Mouse (Mus musculus): ENCODE data around the gene Cry2. TPM values are rescaled to one million over a fixed set of nuclear protein-coding genes. Genes with fewer than 3 reads are reported as not detected.
A peak's percentile ranks its signal among the peaks of the same experiment; 100 is the strongest.

The Cry2 gene
- polyA plus RNA-seq, 1 experiment from 2014 or later = 49.0 TPM

- H3K27ac ChIP-seq = no peak overlapping the region
These were observed 8.7 kb upstream of the Cry2 start for GRCm38 (mm10) chr2:92442419-92443001.

GRCm38 (mm10) chr2:92440432-92440831 lies 6.6 kb upstream of the Cry2 start:
- H3K4me1 ChIP-seq = 0 out of 2 replicates have a peak, but pooled peaks cover 3% of the 10 kb centered on the region
- H3K27ac ChIP-seq = no peak overlapping the region
- no peaks in the 10 kb centered on the region for H3K27me3 ChIP-seq (replicated peaks)
- WGBS = 65% methylated on average over 6 of the region's 6 CpGs
- no peak overlapping the region for H3K4me2 ChIP-seq
- H3K4me3 ChIP-seq = no peak overlapping the region
- ATAC-seq (replicated peaks) = no peak
- H3K36me3 ChIP-seq (replicated peaks) = no peaks in the 10 kb centered on the region
- no peaks in the 10 kb centered on the region for H3K9me3 ChIP-seq
- no peak overlapping the region for H3K9ac ChIP-seq

More at GRCm38 (mm10) chr2:92442419-92443001, 8.7 kb upstream of the Cry2 start:
- Histone ChIP-seq H3K4me1 (0 out of 2 replicates have a peak, but pooled peaks cover 3% of the 10 kb centered on the region), H3K9ac (no peak overlapping the region), H3K36me3 (replicated peaks) (no peaks in the 10 kb centered on the region), H3K4me3 (no peak overlapping the region), H3K9me3 (no peaks in the 10 kb centered on the region), H3K27me3 (replicated peaks) (no peaks in the 10 kb centered on the region), H3K4me2 (no peak overlapping the region)
- peak; percentile 53; the same call in 1 of the 2 replicates for ATAC-seq (replicated peaks)
- 70% methylated on average over 12 of the region's 12 CpGs for WGBS

- 61% methylated on average over 3 of the region's 3 CpGs for WGBS
- 0 out of 2 replicates have a peak, but pooled peaks cover 4% of the 10 kb centered on the region for H3K27me3 ChIP-seq (replicated peaks)
- H3K36me3 ChIP-seq (replicated peaks) = no peaks in the 10 kb centered on the region
- H3K4me2 ChIP-seq = no peak overlapping the region
- peaks cover 10% of the 10 kb centered on the region for H3K4me1 ChIP-seq
- no peaks in the 10 kb centered on the region for H3K9me3 ChIP-seq
- H3K9ac ChIP-seq = no peak overlapping the region
- H3K4me3 ChIP-seq = no peak overlapping the region
- no peak for ATAC-seq (replicated peaks)
- no peak overlapping the region for H3K27ac ChIP-seq
These were observed 4.7 kb upstream of the Cry2 start for GRCm38 (mm10) chr2:92438567-92438966.

GRCm38 (mm10) chr2:92437875-92438274 lies 4.0 kb upstream of the Cry2 start:
- WGBS = 1% methylated on average over 5 of the region's 5 CpGs
- no peaks in the 10 kb centered on the region for H3K9me3 ChIP-seq
- 0 out of 2 replicates have a peak, but pooled peaks cover 4% of the 10 kb centered on the region for H3K27me3 ChIP-seq (replicated peaks)
- H3K4me2 ChIP-seq = peak overlapping the region; percentile 46
- H3K36me3 ChIP-seq (replicated peaks) = no peaks in the 10 kb centered on the region
- H3K27ac ChIP-seq = no peak overlapping the region
- H3K9ac ChIP-seq = no peak overlapping the region
- ATAC-seq (replicated peaks) = no peak
- peaks cover 13% of the 10 kb centered on the region for H3K4me1 ChIP-seq
- peak overlapping the region; percentile 20; the same call in 1 of the 2 replicates for H3K4me3 ChIP-seq

- Histone ChIP-seq H3K9ac (no peak overlapping the region), H3K4me3 (no peak overlapping the region), H3K4me1 (peaks cover 18% of the 10 kb centered on the region), H3K36me3 (replicated peaks) (no peaks in the 10 kb centered on the region), H3K4me2 (no peak overlapping the region), H3K27me3 (replicated peaks) (0 out of 2 replicates have a peak, but pooled peaks cover 4% of the 10 kb centered on the region), H3K9me3 (no peaks in the 10 kb centered on the region), H3K27ac (no peak overlapping the region)
- no peak for ATAC-seq (replicated peaks)
- WGBS = 83% methylated on average over 4 of the region's 4 CpGs
These were observed 3.5 kb upstream of the Cry2 start for GRCm38 (mm10) chr2:92437366-92437765.

GRCm38 (mm10) chr2:92435023-92435422 lies 1.2 kb upstream of the Cry2 start:
- Histone ChIP-seq H3K27ac (peak overlapping the region; percentile 77; the same call in 1 of the 2 replicates), H3K4me2 (peak overlapping the region; percentile 83), H3K27me3 (replicated peaks) (0 out of 2 replicates have a peak, but pooled peaks cover 4% of the 10 kb centered on the region), H3K4me3 (peak overlapping the region; percentile 94; the same call in 1 of the 2 replicates), H3K9me3 (no peaks in the 10 kb centered on the region), H3K4me1 (peaks cover 39% of the 10 kb centered on the region), H3K9ac (peak overlapping the region; percentile 53; the same call in 1 of the 2 replicates), H3K36me3 (replicated peaks) (no peaks in the 10 kb centered on the region)
- WGBS = 64% methylated on average over 6 of the region's 6 CpGs
- no peak for ATAC-seq (replicated peaks)

- 4% methylated on average over 12 of the region's 12 CpGs for WGBS
- H3K4me1 ChIP-seq = peaks cover 44% of the 10 kb centered on the region
- H3K27ac ChIP-seq = peak overlapping the region; percentile 77
- peak overlapping the region; percentile 94 for H3K4me3 ChIP-seq
- H3K9ac ChIP-seq = peak overlapping the region; percentile 53
- ATAC-seq (replicated peaks) = no peak
- peak overlapping the region; percentile 83 for H3K4me2 ChIP-seq
- H3K27me3 ChIP-seq (replicated peaks) = 0 out of 2 replicates have a peak, but pooled peaks cover 4% of the 10 kb centered on the region
- H3K9me3 ChIP-seq = no peaks in the 10 kb centered on the region
- no peaks in the 10 kb centered on the region for H3K36me3 ChIP-seq (replicated peaks)
These were observed 517 bp upstream of the Cry2 start for GRCm38 (mm10) chr2:92434375-92434745.

- H3K36me3 ChIP-seq (replicated peaks) = no peaks in the 10 kb centered on the region
- H3K4me3 ChIP-seq = peak overlapping the region; percentile 94
- 29% methylated on average over 17 of the region's 17 CpGs for WGBS
- peak overlapping the region; percentile 83 for H3K4me2 ChIP-seq
- peak overlapping the region; percentile 70 for H3K9ac ChIP-seq
- peak overlapping the region; percentile 75 for H3K27ac ChIP-seq
- no peaks in the 10 kb centered on the region for H3K9me3 ChIP-seq
- ATAC-seq (replicated peaks) = no peak
- peaks cover 52% of the 10 kb centered on the region for H3K4me1 ChIP-seq
- H3K27me3 ChIP-seq (replicated peaks) = 0 out of 2 replicates have a peak, but pooled peaks cover 4% of the 10 kb centered on the region
These were observed 1.2 kb downstream of the Cry2 start for GRCm38 (mm10) chr2:92432299-92433295.

- peaks cover 58% of the 10 kb centered on the region for H3K4me1 ChIP-seq
- peak overlapping the region; percentile 83 for H3K4me2 ChIP-seq
- H3K27ac ChIP-seq = peak overlapping the region; percentile 75
- H3K9me3 ChIP-seq = no peaks in the 10 kb centered on the region
- H3K27me3 ChIP-seq (replicated peaks) = 0 out of 2 replicates have a peak, but pooled peaks cover 4% of the 10 kb centered on the region
- peak overlapping the region; percentile 70 for H3K9ac ChIP-seq
- no peaks in the 10 kb centered on the region for H3K36me3 ChIP-seq (replicated peaks)
- 9% methylated on average over 11 of the region's 11 CpGs for WGBS
- peak overlapping the region; percentile 94 for H3K4me3 ChIP-seq
- no peak for ATAC-seq (replicated peaks)
These were observed 2.1 kb downstream of the Cry2 start for GRCm38 (mm10) chr2:92431611-92432179.

- Histone ChIP-seq H3K4me2 (peak overlapping the region; percentile 83), H3K9me3 (no peaks in the 10 kb centered on the region), H3K4me3 (peak overlapping the region; percentile 94), H3K4me1 (peaks cover 65% of the 10 kb centered on the region), H3K27ac (peak overlapping the region; percentile 75), H3K27me3 (replicated peaks) (0 out of 2 replicates have a peak, but pooled peaks cover 4% of the 10 kb centered on the region), H3K9ac (peak overlapping the region; percentile 70), H3K36me3 (replicated peaks) (no peaks in the 10 kb centered on the region)
- WGBS = 48% methylated on average over 21 of the region's 21 CpGs
- ATAC-seq (replicated peaks) = peak; percentile 27
These were observed 2.9 kb downstream of the Cry2 start for GRCm38 (mm10) chr2:92430723-92431541.

- Histone ChIP-seq H3K4me2 (no peak overlapping the region), H3K36me3 (replicated peaks) (no peaks in the 10 kb centered on the region), H3K27ac (no peak overlapping the region)
These were observed 3.8 kb downstream of the Cry2 start for GRCm38 (mm10) chr2:92430089-92430488.

More at GRCm38 (mm10) chr2:92430089-92430488, 3.8 kb downstream of the Cry2 start:
- Histone ChIP-seq H3K27me3 (replicated peaks) (0 out of 2 replicates have a peak, but pooled peaks cover 1% of the 10 kb centered on the region), H3K4me1 (peaks cover 74% of the 10 kb centered on the region), H3K9ac (no peak overlapping the region), H3K4me3 (no peak overlapping the region), H3K9me3 (no peaks in the 10 kb centered on the region)
- 80% methylated on average over 2 of the region's 2 CpGs for WGBS
- ATAC-seq (replicated peaks) = no peak

Measured in midbrain, embryonic 15.5 days (tissue).